Mouse (Mus musculus): ENCODE measurements around the gene Ccdc69.

Ccdc69 gene

GRCm38 (mm10) chr11:55096731-55097462, 19.0 kb upstream of the Ccdc69 start:
- no peak for DNase-seq (ENCODE audit: low read depth, low spot score)

GRCm38 (mm10) chr11:55096296-55096695, 18.4 kb upstream of the Ccdc69 start:
- DNase-seq (ENCODE audit: low read depth, low spot score): peak; percentile 73

- no peak for DNase-seq (ENCODE audit: low read depth, low spot score)
Measured at GRCm38 (mm10) chr11:55093096-55093495, 15.2 kb upstream of the Ccdc69 start.

DNA sequence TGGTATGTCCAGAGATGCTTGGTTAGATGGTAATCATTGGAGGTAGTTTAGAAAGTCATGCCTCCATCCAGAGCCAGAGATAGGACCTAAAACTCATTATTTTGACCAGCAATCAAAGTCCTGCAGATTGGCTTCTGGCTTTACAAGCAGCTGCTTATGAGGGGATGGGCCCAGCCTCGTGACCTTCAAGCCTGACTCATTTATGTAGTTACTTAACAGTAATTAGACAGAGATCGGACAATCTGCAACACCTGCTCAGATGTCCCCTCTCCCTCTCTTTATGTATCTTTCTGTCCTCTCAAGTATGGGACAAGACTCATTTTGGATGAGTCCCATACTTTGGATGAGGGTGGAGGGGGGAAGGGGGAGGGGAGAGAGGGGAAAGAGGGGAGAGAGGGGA, 12.0 kb upstream of the Ccdc69 start:
- DNase-seq (ENCODE audit: low read depth, low spot score): no peak

GRCm38 (mm10) chr11:55087006-55087405, 9.1 kb upstream of the Ccdc69 start:
- peak; percentile 78 for DNase-seq (ENCODE audit: low read depth, low spot score)

DNA sequence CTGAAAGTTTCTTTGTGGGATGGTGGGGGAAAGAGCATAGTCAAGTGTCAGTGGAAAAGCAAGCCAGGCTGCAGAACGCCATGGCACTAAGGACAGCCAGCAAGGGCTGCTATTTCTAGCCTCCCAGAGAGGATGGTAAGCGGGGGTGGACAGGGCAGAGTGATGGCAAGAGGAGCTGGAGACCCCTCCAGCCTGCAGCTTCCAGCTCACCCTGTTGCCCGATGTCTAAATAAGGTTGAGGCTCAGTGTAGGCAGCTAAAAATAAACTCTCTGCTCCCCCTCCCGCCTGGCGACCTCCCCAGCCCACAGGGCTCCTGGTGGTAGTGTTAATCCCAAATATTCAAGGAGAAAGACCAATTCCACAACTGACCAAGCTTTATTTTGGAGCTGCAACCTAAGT, 7.5 kb upstream of the Ccdc69 start:
- no peak for DNase-seq (ENCODE audit: low read depth, low spot score)

DNA sequence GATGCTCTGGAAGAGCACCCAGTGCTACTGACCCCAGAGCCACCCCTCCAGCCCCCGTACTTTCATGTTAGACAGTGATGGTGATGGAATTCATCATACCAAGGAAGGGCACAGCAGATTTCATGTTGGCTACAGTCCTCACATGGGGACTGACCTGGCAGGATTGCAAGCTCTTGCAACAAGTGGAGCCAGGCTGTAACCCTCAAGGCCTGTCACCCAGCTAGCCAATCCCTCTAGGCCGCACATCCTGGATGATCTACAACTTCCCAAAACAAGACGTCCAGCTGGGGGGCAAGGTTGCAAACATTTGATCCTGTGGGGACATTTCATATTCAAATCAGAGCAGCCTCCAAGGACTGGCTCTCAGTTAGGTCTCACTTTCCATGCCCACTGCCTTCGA, 6.7 kb upstream of the Ccdc69 start:
- no peak for DNase-seq (ENCODE audit: low read depth, low spot score)

DNA sequence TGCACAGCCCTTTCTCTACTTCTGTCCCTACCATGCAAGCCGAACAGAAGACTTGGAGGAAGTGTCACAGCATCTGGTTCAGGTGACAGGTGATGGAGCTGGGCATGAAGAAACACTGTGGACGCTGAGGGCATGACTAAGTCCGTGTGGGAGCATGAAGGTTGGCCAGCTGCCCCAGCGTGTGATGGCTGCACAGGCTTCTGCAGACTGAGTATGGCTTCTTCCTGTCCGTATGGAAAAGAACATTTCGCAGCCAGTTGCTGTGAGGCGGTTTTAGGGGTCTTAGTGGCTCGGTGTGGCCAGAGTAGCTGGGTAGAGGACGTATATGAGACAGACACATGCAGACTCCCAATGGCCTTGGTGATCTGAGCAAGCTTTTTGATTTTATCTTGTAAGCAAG, 3.3 kb upstream of the Ccdc69 start:
- no peak for DNase-seq (ENCODE audit: low read depth, low spot score)

DNA sequence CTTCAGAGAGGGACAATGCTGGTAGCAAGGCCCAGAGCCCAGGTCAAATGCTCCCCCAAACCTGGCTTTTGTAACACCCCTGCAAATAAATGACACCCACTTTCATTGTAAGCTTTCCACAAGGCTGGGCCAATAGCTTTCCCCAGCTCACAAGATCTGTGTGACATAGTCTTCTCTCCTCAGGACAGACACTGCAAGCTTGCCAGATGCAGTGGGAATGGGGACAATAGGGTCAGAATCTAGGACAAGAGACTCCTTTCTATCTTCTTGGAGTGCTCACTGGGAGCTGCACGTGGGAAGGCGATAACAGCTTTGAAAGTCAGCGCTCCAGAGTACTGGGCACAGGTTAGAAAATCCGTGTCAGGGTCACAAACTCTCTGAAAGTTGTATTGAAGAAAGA, 1.2 kb upstream of the Ccdc69 start:
- no peak for DNase-seq (ENCODE audit: low read depth, low spot score)

DNA sequence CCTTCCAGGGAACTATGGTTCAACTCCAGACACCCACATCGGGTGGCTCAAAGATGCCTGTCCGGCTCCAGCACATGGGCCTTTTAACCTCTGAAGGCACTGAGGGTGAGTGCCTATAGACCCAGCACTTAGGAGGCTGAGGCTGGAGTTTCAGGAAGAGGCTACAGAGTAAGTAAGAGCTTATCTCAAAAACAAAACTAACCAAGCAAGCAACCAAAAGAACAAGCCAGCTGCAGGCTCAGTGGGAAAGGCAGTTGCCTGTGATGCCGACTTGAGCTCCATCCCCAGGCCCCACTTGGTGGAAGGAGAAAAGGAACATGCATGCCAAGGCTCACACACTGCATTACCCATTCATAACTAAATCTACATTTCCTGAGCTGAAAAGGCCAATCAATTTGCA, 571 bp upstream of the Ccdc69 start:
- DNase-seq (ENCODE audit: low read depth, low spot score): no peak

GRCm38 (mm10) chr11:55076234-55076633, 1.7 kb downstream of the Ccdc69 start:
- no peak for DNase-seq (ENCODE audit: low read depth, low spot score)

GRCm38 (mm10) chr11:55075602-55076001, 2.3 kb downstream of the Ccdc69 start:
- no peak for DNase-seq (ENCODE audit: low read depth, low spot score)

DNA sequence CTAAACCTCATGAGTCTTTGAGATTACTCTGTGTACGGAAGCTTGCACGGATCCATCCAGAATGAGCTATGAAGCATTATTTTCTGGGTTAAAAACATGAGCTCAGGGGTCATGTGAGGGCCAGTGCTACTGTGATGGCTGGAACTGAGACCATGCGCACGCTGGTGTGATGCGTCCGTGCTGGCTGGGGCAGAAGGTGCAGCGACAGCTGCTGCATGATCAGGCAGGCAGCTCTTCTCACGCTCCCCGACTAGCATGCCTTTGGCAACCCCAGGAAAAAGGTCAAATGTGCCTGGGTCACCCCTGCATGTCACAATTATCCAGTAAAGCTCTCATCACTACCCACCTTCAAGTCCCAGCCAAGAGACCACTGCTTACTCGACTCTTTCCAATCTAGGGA, 4.7 kb downstream of the Ccdc69 start:
- DNase-seq (ENCODE audit: low read depth, low spot score): no peak

- no peak for DNase-seq (ENCODE audit: low read depth, low spot score)
Measured at GRCm38 (mm10) chr11:55072467-55072866, 5.5 kb downstream of the Ccdc69 start.

DNA sequence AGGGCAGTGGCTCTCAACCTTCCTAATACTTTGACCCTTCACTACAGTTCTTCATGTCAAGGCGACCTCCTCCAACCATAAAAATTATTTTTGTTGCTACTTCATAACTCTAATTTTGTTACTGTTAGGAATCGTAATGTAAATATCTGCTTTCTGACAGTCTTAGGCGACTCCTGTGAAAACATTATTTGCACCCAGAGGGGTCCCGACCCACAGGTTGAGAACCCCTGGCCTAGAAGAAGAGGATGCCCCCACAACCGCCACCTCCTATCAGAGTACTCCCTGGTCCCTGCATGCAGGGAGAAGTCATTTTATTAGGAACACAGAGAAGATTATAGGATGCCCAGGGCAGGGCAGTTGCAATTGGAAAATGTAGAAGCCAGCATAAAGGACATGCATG, 6.6 kb downstream of the Ccdc69 start:
- no peak for DNase-seq (ENCODE audit: low read depth, low spot score)

DNA sequence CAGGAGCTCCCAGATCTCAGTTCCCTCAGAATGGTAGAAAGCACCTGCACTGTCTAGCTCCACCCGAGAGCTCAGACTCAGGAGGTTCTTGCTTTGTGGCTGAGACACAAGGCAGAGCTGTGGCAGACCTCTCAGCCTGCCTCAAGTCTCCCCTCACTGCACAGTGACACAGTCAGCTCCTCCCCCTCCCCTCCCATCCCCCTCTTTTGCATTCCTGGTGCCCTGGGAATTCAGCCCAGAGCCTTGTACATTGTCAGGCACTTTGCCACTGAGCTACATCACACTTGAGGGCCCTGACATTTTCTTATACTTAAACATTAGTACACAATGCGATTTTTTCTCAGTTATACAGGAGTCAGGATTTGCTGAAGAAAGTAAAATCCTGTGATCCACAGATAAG, 8.9 kb downstream of the Ccdc69 start:
- peak; percentile 47 for DNase-seq (ENCODE audit: low read depth, low spot score)

DNA sequence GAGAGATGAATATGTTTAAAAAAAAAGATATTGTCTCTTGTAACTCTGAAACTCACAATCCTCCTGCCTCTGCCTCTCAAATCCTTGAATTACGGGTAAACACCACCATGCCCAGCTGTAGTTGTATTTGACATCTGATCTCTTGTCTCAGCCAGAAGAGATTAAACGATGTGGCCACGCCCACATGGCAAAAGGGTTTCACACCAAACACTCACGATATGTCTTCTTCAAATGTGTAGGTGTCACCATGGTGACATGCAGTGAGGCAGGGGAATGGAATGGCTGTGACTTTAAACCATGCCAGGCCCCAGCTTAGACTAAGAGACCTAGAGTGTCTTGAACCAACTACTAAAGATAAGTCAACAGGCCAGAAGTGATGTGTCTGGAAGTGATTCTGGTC, 11.0 kb downstream of the Ccdc69 start:
- no peak for DNase-seq (ENCODE audit: low read depth, low spot score)

DNA sequence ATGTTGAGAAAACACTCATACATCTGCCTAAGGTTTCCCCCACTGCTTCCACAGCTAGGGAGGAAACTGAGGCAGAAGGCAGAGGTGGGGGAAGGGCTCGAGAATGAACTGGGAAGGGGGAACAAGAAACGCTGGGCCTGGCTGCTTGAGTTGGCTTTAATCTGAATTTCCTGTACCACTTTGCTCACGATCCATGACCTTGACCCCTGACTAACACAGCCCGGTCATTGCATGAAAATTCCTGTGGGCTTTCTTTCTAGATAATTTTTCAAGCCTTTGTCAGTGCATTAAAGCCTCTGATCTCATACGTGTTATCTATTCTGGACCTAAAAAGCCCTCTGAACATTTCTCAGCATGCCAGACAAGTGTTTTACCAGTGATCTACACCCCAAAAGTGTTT, 15.1 kb downstream of the Ccdc69 start:
- no peak for DNase-seq (ENCODE audit: low read depth, low spot score)

- no peak for DNase-seq (ENCODE audit: low read depth, low spot score)
Measured at GRCm38 (mm10) chr11:55060802-55061201, 17.1 kb downstream of the Ccdc69 start.

GRCm38 (mm10) chr11:55057511-55057910, 20.4 kb downstream of the Ccdc69 start:
- DNase-seq (ENCODE audit: low read depth, low spot score): peak; percentile 49

- DNase-seq (ENCODE audit: low read depth, low spot score): no peak
Measured at GRCm38 (mm10) chr11:55050837-55051510, 27.0 kb downstream of the Ccdc69 start.

GRCm38 (mm10) chr11:55046600-55046999, 31.3 kb downstream of the Ccdc69 start:
- DNase-seq (ENCODE audit: low read depth, low spot score): no peak

DNA sequence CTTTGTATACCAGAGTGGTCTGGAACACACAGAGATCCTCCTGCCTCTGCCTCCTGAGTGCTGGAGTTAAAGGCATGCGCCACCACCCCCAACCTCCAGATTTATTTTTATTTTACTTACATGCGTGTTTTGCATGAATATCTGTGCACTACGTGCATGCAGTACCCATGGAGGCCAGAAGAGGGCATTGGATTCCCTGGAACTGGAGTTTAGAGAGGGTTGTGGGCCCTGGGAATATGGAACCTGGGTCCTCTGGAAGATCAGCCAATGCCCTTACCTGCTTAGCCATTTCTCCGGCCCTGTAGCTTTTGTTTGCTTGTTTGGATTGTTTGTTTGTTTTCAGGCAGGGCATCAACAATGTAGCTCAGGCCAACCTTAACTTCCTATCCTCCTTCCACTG, 36.6 kb downstream of the Ccdc69 start:
- peak; percentile 80 for DNase-seq (ENCODE audit: low read depth, low spot score)
